Mouse (Mus musculus) embryonic fibroblast, embryonic 13.5 days (primary cell): ENCODE measurements around the gene Calm5. TPM values are rescaled to one million over a fixed set of nuclear protein-coding genes. Genes with fewer than 3 reads are reported as not detected.
"Not testable (repeated sequence)": the region's sequence is repeated elsewhere in the genome, so short reads cannot be mapped to it uniquely, and the experiment has no call there.

Source experiments
- H3K27ac ChIP-seq: 2 replicates; pipeline ENCODE4 v1.5.1; 2012; ENCODE audit warnings: low read length, control low read depth, inconsistent platforms; ENCODE audit not compliant: insufficient read depth
- H3K4me1 ChIP-seq: 2 replicates; pipeline ENCODE4 v1.6.1; 2011; ENCODE audit warnings: low read length; ENCODE audit not compliant: control insufficient read depth, insufficient read depth
- H3K4me3 ChIP-seq: 2 replicates; pipeline ENCODE4 v1.5.1; 2011; ENCODE audit warnings: mild to moderate bottlenecking, control low read depth, low read length; ENCODE audit not compliant: insufficient read depth
- CTCF ChIP-seq: IDR thresholded peaks from 2 replicates; pipeline ENCODE4 v1.5.1; 2011; ENCODE audit warnings: mild to moderate bottlenecking, control low read depth, low read length, moderate library complexity, borderline replicate concordance; ENCODE audit not compliant: insufficient read depth
- POLR2A ChIP-seq: IDR thresholded peaks from 2 replicates; pipeline ENCODE4 v1.6.1; 2011; ENCODE audit warnings: low read depth, mild to moderate bottlenecking, control low read depth, low read length, moderate library complexity
- polyA plus RNA-seq: library from polyadenylated mRNA; stranded (reverse); fragments of >200 nt; gene quantifications from 2 replicates; pipeline ENCODE4 v1.2.4, GENCODE M21; 2011; ENCODE audit warnings: low read depth; ENCODE audit not compliant: missing spikeins, insufficient read length

Calm5 gene
- polyA plus RNA-seq, 1 experiment, result not detected

GRCm38 (mm10) chr13:3891479-3892087 is 37.6 kb downstream of the Calm5 start:
- H3K4me1 ChIP-seq, result peaks cover 4% of the 10 kb centered on the region; the same call in 1 of the 2 replicates
- H3K27ac ChIP-seq, result no peak overlapping the region
- TF ChIP-seq CTCF, result no peak
- TF ChIP-seq POLR2A, result no peak
- peak overlapping the region; percentile 81 for H3K4me3 ChIP-seq

- TF ChIP-seq CTCF (no peak), POLR2A (no peak)
- H3K4me1 ChIP-seq, result peaks cover 4% of the 10 kb centered on the region; the same call in 1 of the 2 replicates
- no peak overlapping the region; the same call in 1 of the 2 replicates for H3K27ac ChIP-seq
- H3K4me3 ChIP-seq, result peak overlapping the region; percentile 81
These were observed 38.6 kb downstream of the Calm5 start for GRCm38 (mm10) chr13:3892601-3893000.

GRCm38 (mm10) chr13:3893126-3893734 is 39.3 kb downstream of the Calm5 start:
- H3K27ac ChIP-seq, result peak overlapping the region; percentile 70
- H3K4me3 ChIP-seq, result peak overlapping the region; percentile 81
- H3K4me1 ChIP-seq, result peaks cover 4% of the 10 kb centered on the region; the same call in 1 of the 2 replicates
- TF ChIP-seq CTCF, result no peak
- TF ChIP-seq POLR2A, result peak; percentile 97

- Histone ChIP-seq H3K4me3 (no peak overlapping the region), H3K4me1 (peaks cover 4% of the 10 kb centered on the region; the same call in 1 of the 2 replicates), H3K27ac (no peak overlapping the region)
- no peak for TF ChIP-seq CTCF
- TF ChIP-seq POLR2A, result no peak
These were observed 40.6 kb downstream of the Calm5 start for GRCm38 (mm10) chr13:3894549-3894948.

DNA sequence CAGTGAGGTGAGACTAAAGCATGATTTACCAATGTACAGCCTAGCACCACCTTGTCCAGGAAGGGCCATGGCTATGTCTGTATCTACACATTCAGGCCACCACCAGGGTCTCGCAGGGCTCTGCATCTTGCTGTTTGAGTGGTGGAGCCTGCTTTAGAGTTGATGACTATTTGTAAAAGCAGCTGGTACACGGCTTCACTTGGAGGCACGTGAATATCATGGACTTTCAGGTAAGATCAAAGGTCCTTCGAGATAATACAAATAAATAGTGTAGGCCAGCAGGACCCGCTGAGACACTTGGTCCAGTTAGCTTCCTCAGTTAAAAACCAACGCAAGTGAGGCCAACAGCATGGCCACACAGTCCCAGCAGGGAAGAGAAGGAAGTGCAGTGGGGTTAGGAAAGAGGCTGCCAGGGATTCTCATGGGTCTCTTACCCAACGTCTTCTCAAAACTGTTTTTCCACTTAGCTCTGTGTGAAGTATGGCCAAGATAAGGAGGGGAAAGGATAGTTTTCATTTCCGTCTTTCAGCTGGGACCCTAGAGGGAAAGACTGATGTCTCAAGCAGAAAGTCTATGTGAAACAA is 41.5 kb downstream of the Calm5 start:
- Histone ChIP-seq H3K27ac (no peak overlapping the region), H3K4me3 (no peak overlapping the region), H3K4me1 (no peaks in the 10 kb centered on the region)
- TF ChIP-seq CTCF, result no peak
- no peak for TF ChIP-seq POLR2A

GRCm38 (mm10) chr13:3896032-3896431 is 42.1 kb downstream of the Calm5 start:
- Histone ChIP-seq H3K4me1 (no peaks in the 10 kb centered on the region), H3K4me3 (no peak overlapping the region), H3K27ac (no peak overlapping the region)
- TF ChIP-seq POLR2A (no peak), CTCF (no peak)

DNA sequence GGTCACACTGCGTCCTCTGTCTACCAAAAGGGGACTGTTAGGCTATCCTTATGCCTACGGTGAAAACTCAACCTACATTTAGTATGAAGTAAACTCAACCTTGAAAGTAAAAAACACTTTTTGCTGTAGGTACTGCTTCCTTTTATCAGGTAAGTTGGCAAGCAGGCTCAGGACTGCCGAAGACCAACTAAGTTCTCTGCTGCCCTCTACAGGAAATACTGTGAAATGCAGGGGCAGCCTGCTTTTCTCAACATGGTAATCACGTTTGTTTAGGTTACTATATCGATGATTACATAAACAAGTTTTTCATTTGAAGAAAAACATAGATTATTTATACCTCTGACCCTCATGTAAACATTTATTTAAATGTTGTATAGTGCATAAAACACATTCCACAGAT is 42.9 kb downstream of the Calm5 start:
- Histone ChIP-seq H3K4me1 (no peaks in the 10 kb centered on the region), H3K4me3 (no peak overlapping the region), H3K27ac (no peak overlapping the region)
- no peak for TF ChIP-seq POLR2A
- TF ChIP-seq CTCF, result peak; percentile 65

GRCm38 (mm10) chr13:3898202-3898601 is 44.2 kb downstream of the Calm5 start:
- H3K27ac ChIP-seq, H3K4me1 ChIP-seq, H3K4me3 ChIP-seq: not testable (repeated sequence)

- H3K4me3 ChIP-seq, result no peak overlapping the region
These were observed 45.3 kb downstream of the Calm5 start for GRCm38 (mm10) chr13:3899301-3899700.

More at GRCm38 (mm10) chr13:3899301-3899700, 45.3 kb downstream of the Calm5 start:
- Histone ChIP-seq H3K27ac (no peak overlapping the region), H3K4me1 (no peaks in the 10 kb centered on the region)
- TF ChIP-seq CTCF (no peak), POLR2A (no peak)

Other genes with a start within 250 kb of the Calm5 start
- gene Fam208b, start 243.1 kb upstream of the Calm5 start, polyA plus RNA-seq, result 36.2 and 44.1 TPM in 2 replicates
- 4.9 and 5.1 TPM in 2 replicates for gene Asb13, start 220.1 kb upstream of the Calm5 start, polyA plus RNA-seq
- not detected in 2 replicates for gene Calml3, start 49.9 kb upstream of the Calm5 start, polyA plus RNA-seq
- gene Calm4, start 16.4 kb upstream of the Calm5 start, polyA plus RNA-seq, result not detected in 2 replicates
- 54.7 and 66.1 TPM in 2 replicates for gene Net1, start 64.0 kb downstream of the Calm5 start, polyA plus RNA-seq
- gene Tubal3, start 64.1 kb downstream of the Calm5 start, polyA plus RNA-seq, result not detected in 2 replicates
- gene Ucn3, start 91.2 kb downstream of the Calm5 start, polyA plus RNA-seq, result not detected in 2 replicates
- 2.1 and 3.3 TPM in 2 replicates for gene Akr1c14, start 194.8 kb downstream of the Calm5 start, polyA plus RNA-seq